Mouse (Mus musculus) gastrocnemius, postnatal 4 days (tissue): ENCODE results near the gene Igsf21. TPM values are rescaled to one million over a fixed set of nuclear protein-coding genes. Genes with fewer than 3 reads are reported as not detected.
A peak's percentile ranks its signal among the peaks of the same experiment; 100 is the strongest.

ENCODE experiments used
- DNase-seq, 2 experiments: peaks; one replicate each; pipeline ENCODE4 v3.0.0; 2021 to 2022; ENCODE audit warnings: low spot score in 2 of 2, mixed read lengths in 2 of 2
- long read RNA-seq, 2 experiments: library from polyadenylated mRNA; stranded (forward); transcript quantifications; one replicate each; pipeline ENCODE4 v2.0.0; 2021
- total RNA-seq, 2 experiments: library from RNA; stranded (reverse); gene quantifications; 2 replicates each; pipeline ENCODE4 v1.2.3; 2021

Igsf21 gene
- total RNA-seq: under 1 TPM in 1 of 2 experiments, not detected in 1; 0.18 TPM
- long read RNA-seq, experiment 1, partial matches to known transcripts: 2 of 3 reads
- long read RNA-seq, experiment 1, other reads (novel, unspliced or antisense): 0 of 3 reads
- long read RNA-seq, experiment 2, partial matches to known transcripts: 1 of 1 reads
- long read RNA-seq, experiment 2, other reads (novel, unspliced or antisense): 0 of 1 reads

DNA sequence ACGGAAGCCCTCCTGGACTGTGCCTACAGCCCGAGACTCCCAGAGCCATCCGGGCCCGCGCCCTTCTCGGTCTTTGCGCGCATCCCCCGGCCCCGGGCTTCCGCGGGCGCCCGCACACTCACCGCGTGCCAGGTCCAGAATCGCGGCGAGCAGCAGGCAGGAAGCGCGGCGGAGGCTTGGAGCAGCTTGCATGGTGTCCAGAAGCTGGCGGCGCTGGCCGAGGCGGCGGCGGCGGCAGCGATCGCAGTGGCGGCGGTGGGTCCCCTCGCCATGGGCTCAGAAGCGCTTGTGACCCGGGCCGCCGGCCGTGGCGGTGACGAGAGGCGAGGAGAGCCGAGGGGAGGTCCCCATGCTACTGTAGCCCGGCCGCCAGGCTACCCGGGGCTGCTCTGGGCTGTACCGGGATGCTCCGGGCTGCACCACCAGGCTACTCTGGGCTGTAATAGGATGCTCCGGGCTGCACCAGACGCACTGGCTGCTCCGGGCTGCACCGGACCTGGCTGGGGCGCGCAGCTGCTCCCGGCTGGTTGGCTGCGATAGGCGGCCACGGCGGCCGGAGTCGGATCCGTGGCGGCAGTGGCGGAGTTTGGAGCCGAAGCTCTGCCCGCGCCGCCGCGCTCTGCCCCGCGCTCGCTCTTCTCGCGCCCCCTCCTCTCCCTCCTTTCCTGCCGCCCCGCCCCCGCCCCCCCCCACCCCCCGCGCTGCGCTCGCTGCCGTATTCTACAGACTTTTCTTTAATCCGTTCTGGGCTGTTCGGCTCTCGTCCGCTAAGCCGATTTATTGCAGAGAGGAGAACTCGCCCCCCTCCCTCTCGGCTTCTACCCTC, at the start of gene Igsf21:
Gene Igsf21, minus strand, starts transcription at position 605 of the 826 bp plus-strand sequence.
- DNase-seq: no peak

DNA sequence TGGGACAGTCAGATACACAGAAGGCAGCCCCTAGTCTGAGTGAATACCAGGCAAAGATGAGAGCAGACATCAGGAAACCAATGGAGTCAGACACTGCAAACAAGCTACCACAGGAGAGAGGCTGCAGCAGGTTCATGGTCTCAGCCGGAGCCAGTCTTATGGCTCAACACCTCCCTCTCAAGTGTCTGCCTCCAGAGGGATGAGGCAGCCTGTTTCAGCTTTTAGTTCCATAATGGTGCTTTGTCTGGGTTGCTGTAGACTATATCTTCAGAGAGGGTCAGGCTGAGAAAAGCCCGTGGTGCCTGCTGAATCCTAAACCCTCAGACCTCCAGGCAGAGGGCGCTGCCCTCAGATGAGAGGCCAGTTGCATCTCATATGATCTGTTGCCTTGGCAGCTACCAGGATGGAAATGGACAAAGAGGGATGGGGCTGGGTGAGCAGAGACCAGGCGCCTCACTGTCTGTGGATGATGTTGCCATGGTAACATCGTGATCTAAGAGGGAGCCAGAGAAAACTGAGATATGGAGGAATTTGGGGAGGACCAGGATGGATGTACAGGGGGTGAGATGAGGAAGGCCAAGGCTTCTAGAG, 39.2 kb upstream of the Igsf21 start:
- no peak for DNase-seq

DNA sequence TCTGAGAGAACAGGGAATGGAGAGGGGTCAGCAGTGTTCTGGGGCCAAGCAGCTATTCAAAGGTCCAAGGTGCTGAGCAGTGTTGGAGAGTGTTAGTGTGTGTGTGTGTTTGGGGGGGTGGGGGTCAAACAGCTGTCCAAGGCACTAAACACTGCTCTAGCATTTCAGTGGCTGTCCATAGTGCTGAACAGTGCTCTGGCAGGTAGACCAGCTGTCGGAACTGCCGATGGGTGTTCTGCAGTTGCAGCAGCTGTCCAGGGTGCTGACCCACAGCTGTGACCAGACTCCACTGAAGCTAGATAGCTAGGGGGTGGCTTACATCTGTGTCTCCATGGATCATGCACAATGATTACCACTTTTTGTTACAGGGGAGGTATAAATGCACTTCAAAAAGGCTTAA, 36.8 kb upstream of the Igsf21 start:
- peak in 1 of 2 experiments; percentile 55 for DNase-seq

DNA sequence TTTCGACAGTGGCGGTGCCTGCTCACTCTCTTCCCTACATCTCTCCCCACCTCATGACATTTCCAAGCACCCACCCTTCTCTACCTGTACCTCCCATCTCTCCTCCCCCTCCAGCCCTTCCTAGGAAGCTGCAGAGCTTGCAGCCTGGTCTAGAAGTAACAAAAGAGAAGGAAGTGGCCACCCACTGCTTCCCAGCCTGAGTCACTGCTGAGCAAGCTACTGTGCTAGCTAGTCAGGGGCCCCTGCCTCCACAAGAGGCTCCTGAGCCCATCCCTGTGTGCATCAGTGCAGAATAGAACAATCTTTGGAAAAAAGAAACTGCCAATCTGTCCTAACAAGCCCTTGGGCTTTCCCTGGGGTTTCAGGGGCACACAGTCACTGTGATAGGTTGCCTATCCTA, 31.7 kb upstream of the Igsf21 start:
- DNase-seq: no peak

DNA sequence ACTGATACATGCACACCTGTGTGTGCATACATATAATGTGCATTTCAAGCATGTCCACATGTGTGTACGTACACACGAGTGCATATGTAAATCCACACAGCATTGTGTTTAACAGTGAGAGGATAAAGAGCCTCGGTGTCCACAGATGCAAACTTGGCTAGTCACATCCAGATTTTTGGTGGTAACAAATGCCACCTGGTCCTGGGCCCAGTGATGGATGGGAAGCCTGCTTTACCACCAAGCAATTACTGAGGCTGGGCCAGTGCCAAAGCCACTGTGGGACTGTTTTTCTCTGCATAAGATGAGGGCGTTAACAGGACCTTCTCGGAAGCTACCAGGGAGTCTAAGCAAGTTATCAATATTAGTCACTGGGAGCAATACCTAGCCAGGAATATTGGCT, 25.3 kb upstream of the Igsf21 start:
- DNase-seq: no peak

DNA sequence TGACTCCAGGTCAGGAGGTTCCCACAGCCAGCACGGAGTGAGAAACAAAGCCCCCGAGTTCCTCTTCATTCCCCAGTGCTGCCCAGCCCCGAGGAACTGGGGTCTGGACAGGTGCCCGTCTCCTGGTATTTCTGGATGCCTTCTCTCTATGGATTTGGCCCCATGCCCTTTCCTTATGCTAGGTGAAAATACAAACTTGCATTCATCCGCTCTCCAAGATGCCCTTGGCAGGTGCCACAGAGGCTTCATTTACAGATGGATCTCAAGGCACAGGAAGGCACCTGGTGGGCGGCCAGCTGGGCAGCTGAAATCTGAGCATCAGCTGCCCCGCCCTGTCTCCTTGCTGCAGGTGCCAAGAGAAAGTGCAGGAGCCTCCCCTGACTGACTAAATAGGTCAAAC, 23.9 kb upstream of the Igsf21 start:
- no peak for DNase-seq

DNA sequence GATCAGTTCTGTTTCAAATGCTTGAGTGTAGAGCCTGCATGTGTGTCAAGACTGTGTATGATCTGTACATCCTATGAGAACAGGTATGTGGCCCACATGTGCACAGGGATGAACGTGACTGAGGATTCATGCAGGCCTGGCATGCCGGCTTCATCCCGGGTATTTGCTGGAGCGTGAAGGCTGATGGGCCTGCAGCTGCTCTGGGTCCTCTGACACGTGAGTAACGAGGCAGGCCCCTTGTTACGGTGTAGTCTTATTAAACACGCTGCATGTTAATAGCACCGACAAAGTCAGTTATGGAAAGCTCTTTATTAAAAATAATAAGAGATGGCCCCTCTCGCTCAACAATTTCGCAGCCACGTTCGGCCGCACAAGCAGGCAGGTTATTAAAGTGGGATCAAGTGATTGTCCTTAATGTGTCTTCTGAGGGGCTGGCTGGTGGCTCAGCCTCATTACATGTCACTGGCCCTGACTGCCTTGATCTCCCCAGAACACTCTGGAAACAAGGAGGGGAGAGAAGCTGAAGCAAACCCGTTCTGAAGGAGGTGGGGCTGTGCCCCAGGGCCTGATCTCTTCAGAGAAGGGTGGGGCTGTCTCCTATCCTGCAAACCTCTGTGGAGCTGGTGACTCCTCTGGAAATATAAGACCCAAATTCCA, 22.7 kb upstream of the Igsf21 start:
- no peak for DNase-seq

DNA sequence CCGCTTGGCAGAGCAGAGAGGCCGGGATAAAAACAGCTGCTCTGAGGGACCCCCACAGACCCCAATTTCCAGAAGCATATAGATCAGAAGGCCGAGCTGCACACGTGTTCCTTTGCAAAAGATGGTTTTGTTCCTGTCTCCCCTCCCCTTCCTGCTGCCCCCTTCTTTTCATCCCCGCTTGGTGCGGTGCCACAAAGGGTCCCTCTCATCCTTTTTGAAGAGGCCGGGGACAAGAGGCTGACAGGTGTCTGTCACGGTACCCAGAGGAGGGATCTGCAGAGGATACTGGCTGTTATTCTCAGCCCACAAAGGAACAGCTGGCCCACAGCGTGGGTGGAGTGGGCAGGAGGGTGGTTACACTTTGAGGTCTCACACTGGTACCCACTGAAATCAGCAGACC, 21.3 kb upstream of the Igsf21 start:
- DNase-seq: no peak

DNA sequence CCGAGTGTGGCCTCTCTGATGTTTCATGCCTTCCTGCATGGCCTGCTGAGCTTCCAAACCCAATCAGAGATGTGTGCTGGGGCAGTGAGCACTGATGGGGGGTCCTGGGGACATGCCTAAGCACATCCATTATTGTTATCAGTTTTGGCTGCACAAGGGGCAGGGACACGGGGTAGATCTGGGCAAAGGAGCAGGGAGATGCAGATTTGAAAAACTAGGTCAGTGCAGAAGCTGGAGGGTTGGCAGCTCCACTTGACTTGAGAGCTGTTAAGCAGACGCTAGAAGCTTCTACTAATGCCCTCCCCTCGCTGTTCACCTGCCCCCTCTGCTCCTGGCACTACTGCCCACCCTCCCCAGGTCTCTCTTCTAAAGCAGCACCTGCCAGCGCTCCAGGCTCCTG, 20.5 kb upstream of the Igsf21 start:
- no peak for DNase-seq

DNA sequence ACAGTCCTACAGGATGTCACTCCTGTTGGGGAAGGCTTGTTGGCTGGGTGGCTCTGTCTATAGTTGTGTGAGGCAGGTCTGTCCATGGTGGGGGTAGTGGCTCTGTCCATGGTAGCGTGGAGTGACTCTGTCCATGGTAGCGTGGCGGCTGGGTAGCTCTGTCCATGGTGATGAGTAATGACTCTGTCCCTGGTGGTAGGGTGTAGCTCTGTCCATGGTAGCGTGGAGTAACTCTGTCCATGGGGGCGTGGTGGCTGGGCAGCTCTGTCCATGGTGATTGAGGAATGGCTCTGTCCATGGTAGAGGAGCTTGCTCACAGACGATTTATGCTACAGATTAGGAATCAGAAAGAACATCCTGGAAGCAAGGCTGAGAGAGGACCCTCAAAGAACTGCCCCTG, 12.4 kb upstream of the Igsf21 start:
- DNase-seq: peak in 1 of 2 experiments; percentile 46

DNA sequence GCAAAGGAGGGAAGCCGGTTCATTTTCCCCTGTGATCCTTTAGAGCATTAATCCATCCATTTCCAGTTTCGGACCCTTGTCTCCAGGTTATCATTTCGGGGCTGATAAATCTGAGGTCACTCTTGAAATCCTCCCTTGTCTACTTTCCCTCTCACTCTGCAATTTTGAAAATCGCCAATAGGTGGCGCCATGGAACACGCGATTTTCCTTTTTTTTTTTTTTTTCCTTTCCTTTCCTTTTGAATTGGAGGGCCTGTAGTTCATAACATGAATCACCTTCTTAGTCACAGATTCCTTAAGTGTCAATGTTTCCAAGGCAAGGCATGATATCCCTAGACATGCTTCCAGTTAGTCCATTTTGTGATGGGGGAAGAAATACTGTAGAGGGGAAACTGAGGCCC, 5.8 kb upstream of the Igsf21 start:
- no peak for DNase-seq

DNA sequence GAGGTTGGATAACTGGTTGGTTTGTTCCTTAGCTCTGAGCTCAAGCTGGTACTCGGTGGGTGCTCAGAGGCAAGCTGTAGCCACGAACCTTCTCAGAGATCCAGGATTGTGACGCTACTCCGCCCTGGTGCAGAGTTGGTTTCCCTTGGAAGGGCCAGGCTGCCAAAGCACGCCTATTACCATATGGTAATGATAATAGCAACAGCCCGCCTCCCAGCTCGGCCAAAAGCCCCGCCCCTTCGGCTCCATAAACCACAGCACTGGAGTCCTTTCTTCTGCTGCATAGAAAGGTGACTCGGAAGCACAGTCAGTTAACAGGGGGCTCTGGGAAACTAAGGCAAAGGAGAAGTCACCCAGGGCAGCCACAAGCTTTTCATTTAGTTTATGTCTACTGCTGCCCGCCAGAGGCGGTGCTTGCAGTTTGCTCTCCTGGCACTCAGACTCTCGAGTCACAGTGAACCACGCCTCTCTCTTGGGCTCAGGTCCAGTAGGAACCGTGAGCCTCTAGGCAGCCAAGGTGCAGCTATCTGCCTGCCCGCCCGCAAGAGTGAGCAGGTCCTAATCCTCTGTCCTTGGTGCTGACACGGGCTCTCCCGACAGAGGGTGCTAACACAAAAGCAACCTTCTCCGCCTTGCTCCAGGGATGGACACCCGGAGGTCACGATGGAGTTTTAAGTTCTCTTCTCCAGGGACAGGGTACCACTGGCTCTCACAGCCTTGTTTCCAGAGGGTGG, 2.6 kb upstream of the Igsf21 start:
- DNase-seq: no peak

DNA sequence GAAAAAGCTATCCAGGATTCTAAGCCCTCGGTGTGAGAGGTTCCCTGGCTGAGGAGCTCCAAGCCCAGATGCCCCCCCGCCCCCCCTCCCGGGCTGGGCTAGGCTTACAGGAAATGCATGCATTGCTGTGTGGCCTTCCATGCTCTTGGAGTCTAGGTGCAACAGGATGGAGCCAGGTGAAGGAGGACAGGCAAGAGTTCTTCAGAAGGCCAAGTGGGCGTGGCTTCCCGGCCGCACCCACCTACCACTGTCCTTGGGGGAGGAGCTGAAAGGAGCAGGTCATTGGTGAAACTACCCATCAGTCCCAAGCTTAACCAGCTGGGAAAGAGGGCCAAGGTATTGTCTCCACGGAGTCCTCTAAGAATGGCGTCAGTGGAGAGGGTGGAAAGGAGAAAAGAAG, 1.8 kb upstream of the Igsf21 start:
- DNase-seq: no peak

DNA sequence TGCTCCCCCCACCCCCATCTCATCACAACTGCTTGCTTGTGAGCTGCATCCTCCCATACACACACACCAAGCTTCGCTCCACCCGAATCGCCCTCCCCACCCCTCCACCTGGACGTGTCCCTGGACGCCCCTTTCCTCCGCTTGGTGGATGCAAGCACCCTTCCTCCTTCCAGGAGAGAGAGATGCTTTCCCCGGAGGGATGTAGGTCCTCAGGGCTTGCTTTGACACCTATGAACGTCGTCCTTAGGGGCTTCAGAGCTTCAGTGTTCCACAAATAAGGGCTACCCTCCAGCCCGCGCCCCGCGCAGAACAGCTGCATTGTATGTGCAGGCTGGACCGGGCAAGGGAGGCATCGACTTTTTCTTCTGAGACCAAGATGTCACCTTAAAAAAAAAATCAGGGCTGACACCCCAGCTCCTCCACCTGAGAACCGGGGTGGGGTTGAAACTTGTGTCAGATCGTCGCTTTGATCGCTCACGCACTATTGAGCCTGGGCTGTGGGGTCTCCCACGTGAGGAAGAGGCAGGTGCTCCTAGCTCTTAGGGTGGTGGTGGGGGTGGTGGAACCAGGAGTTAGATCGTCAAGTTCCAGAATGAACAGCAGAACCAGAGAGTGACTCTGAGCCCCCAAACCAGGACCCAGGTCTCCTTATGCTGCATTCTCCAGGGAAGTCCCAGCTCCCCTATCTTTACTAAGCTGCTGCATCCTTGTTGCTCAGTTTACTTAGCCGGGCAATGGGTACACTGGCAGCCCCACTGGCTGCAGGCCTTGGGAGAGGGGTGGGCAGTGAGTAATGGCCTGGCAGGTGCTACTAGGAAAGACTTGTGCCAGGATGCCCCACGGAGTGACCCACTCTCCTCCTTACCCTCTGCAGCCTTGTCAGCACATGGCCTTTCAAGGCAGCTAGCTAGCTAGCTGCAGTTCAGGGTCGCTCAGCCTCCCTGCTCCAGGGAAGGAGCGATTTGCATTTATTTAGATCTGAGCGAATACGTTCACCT, 721 bp upstream of the Igsf21 start:
- DNase-seq: no peak

DNA sequence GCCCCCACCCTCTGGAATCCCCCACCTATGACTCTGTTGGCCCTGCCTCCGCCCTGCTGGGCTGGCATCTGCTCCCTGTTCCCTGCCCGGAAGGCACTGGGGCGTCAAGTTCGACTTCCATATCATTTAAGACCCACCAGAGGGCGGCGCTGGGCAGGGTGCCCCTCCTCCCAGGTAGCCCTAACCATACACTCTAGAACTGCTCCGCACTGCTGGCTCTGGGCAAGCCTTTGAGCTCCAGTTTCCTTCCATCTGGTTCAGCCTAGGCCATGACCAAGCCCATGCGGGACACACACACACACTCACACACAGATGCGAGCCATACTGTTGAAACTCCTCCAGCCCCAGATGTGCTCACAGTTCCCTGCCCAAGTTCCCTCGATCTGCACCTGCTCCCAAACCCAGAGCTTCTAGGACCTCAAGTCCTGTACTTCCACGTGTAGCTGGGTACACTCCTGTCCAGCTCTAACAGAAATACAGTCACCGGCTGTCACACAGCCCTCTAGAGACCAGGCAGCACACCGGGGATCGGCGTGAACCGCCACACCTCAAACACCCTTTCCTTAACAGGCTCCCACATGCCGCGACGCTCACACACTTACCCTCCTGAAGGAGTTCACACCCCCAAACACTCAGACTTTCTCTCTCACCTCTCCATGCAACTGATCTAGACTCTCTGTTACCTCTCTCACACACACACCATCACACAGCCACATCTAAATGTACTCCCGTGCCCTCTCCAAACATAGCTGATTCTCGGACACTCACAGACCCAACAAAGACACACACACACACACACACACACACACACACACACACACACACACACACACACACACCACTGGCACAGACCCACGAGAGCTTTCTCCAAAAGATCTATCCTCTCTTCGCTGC, 1.1 kb downstream of the Igsf21 start:
- DNase-seq: no peak

DNA sequence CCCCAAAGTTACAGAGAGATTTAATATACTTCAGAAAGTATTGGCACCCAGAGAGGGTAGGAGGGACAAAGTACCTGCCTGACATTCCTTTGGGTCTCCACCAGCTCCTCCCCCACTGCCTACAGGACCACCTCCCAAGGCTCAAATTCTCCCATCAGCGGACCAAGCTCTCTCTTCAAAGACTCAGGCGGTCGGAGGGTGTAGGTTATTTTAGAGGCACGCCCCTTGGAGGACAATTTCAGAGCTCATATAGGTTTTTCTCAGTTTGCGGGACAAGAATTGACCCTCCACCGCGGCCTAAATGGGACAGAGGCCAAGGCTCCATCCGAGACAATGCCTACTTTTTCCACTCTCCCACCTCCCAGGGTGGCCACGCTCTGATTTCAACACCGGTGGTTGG, 1.7 kb downstream of the Igsf21 start:
- no peak for DNase-seq

DNA sequence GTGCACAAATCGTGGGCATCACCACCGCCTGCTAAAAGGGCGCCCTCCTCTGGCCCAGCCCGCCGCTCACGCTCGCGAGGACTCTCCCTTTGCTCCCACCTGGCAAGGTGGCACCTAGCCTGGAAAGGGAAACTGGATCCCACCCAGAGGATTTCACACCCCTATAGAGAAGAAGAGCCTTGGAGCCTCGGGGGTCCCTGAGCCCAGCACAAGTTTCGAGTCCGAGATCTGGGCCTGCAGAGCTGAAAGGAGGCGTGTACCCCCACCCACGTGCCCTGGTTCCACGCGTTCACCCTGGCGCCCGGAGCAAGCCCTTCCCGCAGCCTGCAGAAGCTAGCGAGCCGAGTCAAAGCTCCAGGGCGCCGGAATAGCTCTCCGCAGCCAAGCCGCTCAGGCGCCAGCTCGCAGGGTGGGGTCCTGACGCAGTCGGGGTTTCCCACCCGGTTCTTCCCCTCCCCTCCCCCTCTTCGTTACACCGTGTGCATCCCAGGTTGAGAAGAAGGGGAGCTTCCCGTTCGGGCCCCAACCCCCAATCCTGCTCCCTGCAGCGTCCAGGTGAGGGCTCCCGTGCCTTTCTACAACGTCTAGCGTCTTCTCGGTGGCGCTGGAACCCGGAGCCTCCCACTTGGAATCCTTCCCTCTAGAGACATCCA, 2.3 kb downstream of the Igsf21 start:
- DNase-seq: no peak

DNA sequence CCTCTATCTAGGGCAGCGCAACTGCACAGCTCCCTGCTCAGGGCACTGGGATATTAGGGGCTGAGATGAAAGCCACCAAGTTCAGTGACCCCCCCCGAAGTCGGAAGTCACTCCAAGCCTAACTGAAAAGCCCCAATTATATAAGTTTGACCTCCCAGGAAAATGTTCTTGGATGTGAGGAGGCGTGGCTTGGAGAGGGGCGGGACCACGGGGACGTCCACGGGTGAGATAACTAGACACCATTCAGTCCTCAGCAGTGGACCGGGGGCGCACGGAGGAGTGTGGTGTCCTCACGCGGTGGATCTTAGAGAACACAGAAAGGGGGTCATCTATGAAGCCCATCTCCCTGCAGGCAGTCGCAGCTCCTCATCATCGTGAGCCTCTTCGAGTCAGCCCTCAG, 3.4 kb downstream of the Igsf21 start:
- DNase-seq: no peak

DNA sequence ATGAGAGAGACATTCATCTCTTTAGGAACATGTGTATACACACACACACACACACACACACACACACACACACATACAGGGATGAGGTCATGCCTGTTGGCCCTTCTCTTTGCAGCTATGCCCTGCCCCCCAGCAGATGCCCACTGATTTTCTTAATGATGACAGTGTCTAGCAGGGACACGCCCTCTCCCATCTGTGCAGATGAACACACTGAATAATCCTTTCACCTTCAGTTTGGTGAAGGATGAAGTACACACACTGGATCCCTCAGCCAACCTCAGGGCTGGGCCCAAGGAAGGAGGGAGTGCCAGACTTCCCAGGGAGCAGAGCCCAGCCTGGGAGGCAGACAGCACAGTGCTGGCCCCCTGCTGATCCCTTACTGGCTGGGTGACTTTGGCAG, 4.3 kb downstream of the Igsf21 start:
- no peak for DNase-seq
